Mouse (Mus musculus) cerebellum, adult (tissue): ENCODE data around the gene Keap1.
A peak's percentile ranks its signal among the peaks of the same experiment; 100 is the strongest.
"Not testable (repeated sequence)": the region's sequence is repeated elsewhere in the genome, so short reads cannot be mapped to it uniquely, and the experiment has no call there.

Experiments used
- ATAC-seq: cut with Nextera tagmentation; 2 replicates; pipeline ENCODE4 v1.9.2; 2017; ENCODE audit warnings: mild to moderate bottlenecking, moderate library complexity, mixed read lengths; ENCODE audit not compliant: insufficient number of reproducible peaks, low FRiP score, low TSS enrichment

Keap1 gene

DNA sequence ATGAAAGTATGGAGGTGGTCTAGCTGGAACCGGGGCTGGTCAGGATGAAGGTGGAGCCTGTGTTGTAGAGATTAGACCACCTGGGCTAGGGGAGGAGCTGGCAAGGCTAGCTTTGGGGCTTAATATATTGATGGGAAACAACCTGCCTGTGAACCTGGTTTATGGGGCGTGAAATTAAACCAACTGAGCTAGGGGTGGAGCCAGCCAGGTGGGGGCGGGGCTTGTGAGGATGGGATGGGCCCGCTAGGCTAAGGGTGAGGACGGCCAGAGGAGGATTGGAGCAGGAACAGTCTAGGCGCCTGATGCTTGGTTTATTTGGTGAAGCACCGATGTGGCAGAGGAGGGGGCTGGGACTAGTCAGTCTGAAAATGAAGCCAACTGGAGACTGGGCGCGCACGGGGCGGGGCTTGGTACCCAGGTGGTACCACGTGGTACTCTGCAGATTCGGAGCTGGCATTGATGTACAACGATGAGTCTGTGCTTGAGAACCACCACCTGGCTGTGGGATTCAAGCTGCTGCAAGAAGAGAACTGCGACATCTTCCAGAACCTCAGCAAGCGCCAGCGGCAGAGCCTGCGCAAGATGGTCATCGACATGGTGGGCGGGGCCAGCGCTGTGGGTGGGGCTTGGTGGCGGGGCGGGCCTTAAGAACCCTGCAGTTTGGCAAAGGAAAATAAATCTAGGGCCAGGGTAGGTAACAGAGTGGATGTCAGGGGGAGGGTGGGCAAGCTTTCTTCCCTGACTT is 34.5 kb downstream of the Keap1 start:
- ATAC-seq: no peak

- no peak for ATAC-seq
Observed at GRCm38 (mm10) chr9:21204156-21204527, 35.0 kb downstream of the Keap1 start.

DNA sequence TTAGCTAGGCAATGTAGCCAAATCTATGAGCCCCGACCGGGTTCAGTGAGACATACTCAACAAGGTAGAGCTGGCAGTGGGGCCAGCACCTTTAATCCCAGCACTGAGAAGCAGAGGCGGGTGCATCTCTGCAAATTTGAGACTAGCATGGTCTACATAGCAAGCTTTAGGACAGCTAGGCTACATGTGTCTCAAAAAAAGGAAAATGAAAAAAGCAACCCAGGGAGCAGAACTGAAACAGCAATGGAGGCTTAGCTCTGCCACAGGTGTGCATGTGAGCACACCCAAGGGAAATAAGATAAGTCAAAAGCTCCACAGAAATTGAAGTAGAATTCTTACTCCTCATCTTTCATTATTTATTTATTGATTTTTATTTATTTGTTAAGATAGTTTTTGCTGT is 40.2 kb downstream of the Keap1 start:
- ATAC-seq: no peak

DNA sequence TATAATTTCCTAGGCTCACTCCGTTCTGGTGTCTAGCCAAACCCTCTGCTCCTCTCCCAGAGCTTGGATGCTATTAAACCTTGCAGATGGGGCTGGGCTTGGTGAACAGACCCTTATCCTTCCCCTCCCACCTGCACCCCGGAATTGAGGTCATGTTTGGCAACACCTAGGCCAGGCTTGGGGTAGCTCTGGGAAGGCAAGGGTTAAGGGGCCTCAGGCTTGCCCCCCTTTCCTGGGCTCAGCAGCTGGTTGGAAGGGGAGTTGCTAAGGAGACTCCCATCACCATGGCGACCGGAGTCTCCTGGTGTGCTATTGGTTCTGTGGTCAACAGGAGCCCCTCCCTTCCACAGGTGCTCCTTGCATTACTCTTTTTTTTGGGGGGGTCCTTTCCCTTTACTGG is 41.2 kb downstream of the Keap1 start:
- peak; percentile 13; the same call in 1 of the 2 replicates for ATAC-seq

DNA sequence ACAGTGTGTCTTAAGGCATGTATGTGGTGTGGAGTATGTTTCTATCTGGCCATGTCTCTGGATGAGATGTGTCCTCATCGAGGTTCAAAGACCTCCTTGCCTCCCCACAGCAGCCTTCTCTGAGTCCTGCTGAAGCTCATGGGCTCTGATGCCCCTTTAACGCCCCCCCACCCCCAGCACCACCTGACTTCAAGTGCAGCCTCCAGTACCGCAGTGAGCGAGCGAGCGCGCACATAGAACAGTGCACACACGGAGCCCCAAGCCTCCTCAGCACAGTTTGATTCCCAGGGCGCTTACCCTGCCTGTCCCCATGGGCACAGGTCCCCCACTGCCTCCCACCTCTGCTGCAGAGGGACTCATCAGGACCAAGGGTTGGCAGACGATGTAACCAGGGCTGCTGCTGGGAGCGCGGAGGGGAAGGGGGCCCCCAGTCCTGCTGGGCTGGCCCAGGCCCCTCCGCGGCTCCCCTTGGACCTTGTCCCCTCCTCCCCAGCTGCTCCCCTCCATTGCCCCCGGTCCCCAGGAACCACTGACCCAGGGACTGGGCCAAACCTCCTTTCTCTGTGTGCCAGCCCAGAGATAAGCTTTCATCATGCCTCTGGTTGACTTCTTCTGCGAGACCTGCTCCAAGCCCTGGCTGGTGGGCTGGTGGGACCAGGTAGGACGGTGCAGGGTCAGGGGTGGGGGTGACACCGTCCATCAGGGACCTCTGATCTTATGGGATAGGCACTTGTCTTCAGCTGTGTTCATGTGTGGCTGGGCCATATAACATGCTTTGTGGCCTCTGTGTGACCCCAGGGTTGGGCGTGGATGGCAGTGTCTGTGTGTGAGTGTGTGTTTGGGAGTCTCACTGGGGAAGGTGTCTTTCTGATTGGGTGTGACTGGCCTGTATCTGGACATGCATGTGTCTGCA is 42.4 kb downstream of the Keap1 start:
- ATAC-seq: peak; percentile 67; the same call in 1 of the 2 replicates

DNA sequence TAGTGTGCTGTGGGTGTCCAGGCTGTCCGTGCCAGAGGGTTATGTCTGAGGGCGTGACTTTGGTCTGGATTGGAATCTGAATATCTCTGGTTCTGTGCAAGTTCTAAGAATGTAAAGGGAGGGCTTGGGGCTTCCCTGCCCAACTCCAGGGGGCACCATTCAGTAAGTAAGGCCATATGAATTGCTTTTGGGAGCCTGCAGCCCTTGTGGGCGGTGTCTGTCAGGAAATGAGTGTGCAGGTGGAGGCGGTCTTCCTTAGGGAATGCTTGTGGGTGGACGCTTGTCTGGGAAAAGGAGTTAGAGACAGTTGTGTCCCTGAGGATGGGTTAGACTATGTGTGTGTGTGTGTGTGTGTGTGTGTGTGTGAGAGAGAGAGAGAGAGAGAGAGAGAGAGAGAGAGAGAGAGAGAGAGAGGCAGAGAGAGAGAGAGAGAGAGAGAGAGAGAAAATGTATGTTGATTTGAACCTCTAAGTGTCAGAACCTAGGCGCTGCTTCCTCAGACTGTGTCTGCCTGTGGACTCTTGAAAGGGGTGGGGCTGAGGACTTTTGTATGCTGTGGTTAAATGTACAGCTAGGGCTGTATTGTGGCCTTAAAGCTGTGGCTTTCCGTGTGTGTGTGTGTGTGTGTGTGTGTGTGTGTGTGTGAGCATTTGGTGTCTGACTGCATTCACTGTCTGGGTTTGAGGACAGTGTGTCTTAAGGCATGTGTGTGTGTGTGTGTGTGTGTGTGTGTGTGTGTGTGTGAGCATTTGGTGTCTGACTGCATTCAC is 43.2 kb downstream of the Keap1 start:
- not testable (repeated sequence) for ATAC-seq

DNA sequence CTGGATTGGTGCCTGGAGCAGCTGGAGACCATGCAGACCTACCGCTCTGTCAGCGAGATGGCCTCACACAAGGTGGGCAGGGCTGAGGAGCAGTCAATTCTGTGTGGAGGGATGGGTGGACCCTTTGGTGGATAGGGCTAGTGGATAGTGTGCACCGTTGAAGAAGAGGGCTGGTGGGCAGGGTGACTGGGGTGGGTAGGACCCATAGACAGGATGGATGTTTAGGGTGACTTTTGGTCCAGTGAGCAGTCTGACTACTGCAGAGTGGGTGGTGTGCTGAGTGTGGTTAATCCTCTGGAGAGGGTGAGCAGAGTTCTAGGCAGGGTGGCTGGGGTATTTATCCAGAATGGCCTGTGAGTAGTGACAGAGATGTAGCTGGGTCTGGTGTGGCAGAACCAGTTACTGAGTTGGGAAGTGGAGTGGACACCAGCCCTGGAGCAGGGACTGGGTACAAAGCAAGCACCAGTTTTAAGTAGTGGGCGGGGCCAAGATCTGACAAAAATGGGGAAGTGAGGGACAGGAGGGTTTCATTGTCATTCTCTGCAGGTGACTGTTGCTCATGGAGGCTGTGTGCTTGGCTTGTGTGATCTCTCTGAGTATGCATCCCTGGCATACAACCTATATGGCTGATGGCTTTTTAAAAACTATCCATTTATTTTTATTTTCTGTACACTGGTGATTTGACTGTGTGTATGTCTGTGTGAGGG is 44.2 kb downstream of the Keap1 start:
- ATAC-seq: no peak

GRCm38 (mm10) chr9:21193786-21194185 is 45.4 kb downstream of the Keap1 start:
- ATAC-seq: no peak

GRCm38 (mm10) chr9:21190670-21191069 is 48.5 kb downstream of the Keap1 start:
- ATAC-seq: no peak

DNA sequence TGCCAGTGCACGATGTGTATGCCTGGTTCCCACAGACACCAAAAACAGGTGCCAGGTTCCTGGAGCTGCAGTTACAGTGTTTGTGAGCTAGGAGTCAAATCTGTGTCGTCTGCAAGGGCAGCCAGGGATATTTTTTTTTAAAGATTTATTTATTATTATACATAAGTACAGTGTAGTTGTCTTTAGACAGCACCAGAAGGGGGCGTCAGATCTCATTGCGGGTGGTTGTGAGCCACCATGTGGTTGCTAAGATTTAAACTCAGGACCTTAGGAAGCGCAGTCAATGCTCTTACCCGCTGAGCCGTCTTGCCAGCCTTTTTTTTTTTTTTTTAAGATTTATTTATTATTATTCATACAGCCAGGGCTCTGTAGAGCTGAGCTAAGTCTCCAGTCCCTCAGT is 49.3 kb downstream of the Keap1 start:
- ATAC-seq: no peak

DNA sequence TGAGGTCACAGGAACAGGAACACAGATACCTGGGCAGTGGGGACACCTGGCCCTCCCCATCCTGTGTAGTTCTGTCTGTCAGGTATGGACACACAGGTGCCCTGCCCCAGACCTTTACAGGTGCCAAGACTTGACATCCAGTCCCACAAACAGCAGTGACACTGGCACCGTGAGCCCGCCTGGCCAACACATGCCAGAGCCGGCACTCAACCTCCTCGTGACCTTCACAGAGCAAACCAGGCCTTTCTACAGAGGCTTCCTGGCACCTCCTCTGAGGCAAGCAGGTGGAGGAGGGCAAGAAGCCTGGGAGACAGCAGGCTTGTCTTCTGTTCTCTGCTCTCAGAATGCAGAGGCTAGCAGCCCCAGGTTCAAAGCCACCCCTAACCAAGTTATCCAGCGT is 53.7 kb downstream of the Keap1 start:
- no peak for ATAC-seq

DNA sequence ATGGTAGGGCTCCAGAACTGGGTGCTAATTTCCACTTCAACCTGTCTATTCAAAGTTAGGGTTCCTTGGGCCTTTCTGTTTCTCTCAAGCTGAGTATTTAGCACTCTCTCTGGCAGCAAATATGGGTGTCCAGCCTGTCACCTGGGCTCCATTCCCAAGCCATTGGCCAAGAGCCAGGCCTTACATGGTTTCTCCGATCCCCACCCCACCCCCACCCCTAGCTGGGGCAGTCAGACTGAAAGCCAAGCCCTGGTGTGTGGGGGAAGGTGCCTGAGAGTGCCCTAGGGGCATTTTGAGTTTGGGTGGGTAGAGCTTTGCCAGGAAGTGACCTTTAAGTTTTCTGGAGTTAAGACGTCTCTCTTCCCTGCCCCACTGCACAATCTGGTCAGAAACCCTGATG is 54.4 kb downstream of the Keap1 start:
- no peak for ATAC-seq

DNA sequence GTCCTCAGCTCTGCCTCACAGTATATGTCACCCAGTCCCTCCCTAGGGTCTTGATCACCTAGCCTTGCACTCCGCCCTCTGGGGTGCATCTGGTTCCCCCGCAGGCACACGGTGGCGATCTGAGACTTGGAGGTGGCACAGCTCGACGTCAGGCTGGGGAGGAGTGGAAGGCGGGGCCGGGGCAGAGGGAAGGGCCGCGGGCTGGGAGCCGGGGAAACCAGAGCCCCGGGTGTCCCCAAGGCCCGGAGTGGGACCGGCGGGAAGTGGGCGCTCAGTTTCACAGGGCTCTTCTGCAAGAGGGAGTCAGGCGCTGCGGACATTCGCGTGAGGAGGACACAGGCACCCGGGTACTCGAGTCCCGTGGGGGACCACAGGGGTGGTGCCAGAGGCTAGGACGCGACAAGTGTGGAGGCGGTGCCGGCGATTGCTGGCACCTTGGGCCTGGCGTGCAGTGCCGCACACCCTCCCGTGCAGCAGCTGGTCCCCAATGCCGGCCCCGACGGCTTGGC is 55.2 kb downstream of the Keap1 start:
- ATAC-seq: peak; percentile 39; the same call in 1 of the 2 replicates

- no peak for ATAC-seq
Observed at GRCm38 (mm10) chr9:21183421-21183820, 55.7 kb downstream of the Keap1 start.

- no peak for ATAC-seq
Observed at GRCm38 (mm10) chr9:21181421-21182220, 57.5 kb downstream of the Keap1 start.

GRCm38 (mm10) chr9:21180841-21181240 is 58.3 kb downstream of the Keap1 start:
- ATAC-seq: no peak

DNA sequence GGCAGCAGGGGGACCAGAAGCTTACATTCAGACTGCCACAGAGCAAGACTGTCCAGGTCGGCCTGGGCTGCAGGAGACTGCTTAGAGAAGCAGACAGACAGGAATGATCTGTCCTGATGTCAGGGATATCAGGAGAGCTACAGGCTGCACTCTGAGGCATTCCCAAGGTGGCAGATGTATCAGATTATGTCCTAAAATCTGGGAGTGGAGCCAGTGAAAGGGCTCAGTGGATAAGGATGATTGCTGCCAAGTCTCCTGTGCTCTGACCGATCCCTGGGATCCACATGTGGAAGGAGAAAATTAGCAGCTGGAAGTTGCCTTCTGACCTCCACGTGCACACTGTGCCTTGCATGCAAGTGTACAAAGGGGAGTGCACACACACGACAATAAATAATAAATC is 58.8 kb downstream of the Keap1 start:
- no peak for ATAC-seq
